Mouse (Mus musculus) embryonic facial prominence, embryonic 11.5 days (tissue): ENCODE measurements around the gene Rap1a. TPM values are rescaled to one million over a fixed set of nuclear protein-coding genes. Genes with fewer than 3 reads are reported as not detected.

ENCODE experiments used
- ATAC-seq: fragments of 200-750 bp; cut with Nextera tagmentation; replicated peaks from 2 replicates; pipeline ENCODE4 v1.8.0; 2017; ENCODE audit warnings: low read depth; ENCODE audit not compliant: insufficient number of reproducible peaks, low FRiP score, low TSS enrichment
- DNase-seq: peaks from one replicate; pipeline ENCODE4 v3.0.0-alpha.2; 2015; ENCODE audit warnings: low spot score
- H3K27ac ChIP-seq: fragments of 300-500 bp; sonication (generic); replicated peaks from 2 replicates; pipeline ENCODE4 v1.5.1; 2014; ENCODE audit warnings: mild to moderate bottlenecking, low read depth, low read length, control low read depth
- H3K27me3 ChIP-seq: fragments of 300-500 bp; sonication (generic); 2 replicates; pipeline ENCODE4 v1.6.1; 2014; ENCODE audit warnings: mild to moderate bottlenecking, low read length, moderate library complexity, mixed read lengths; ENCODE audit not compliant: control insufficient read depth, insufficient read depth
- H3K36me3 ChIP-seq: fragments of 300-500 bp; sonication (generic); replicated peaks from 2 replicates; pipeline ENCODE4 v1.6.1; 2014; ENCODE audit warnings: low read depth, mild to moderate bottlenecking, low read length, moderate library complexity, mixed read lengths; ENCODE audit not compliant: control insufficient read depth, insufficient read depth
- H3K4me1 ChIP-seq: fragments of 300-500 bp; sonication (generic); 2 replicates; pipeline ENCODE4 v1.6.1; 2014; ENCODE audit warnings: low read length, mixed read lengths; ENCODE audit not compliant: control insufficient read depth, insufficient read depth
- H3K4me2 ChIP-seq: fragments of 300-500 bp; sonication (generic); 2 replicates; pipeline ENCODE4 v1.6.1; 2014; ENCODE audit warnings: low read depth, mild to moderate bottlenecking, control low read depth, low read length, moderate library complexity
- H3K4me3 ChIP-seq: fragments of 300-500 bp; sonication (generic); 2 replicates; pipeline ENCODE4 v1.5.1; 2014; ENCODE audit warnings: low read depth, low read length, control low read depth
- H3K9ac ChIP-seq: fragments of 300-500 bp; sonication (generic); replicated peaks from 2 replicates; pipeline ENCODE4 v1.6.1; 2014; ENCODE audit warnings: mild to moderate bottlenecking, control low read depth, low read length
- H3K9me3 ChIP-seq: fragments of 300-500 bp; sonication (generic); replicated peaks from 2 replicates; pipeline ENCODE4 v1.6.1; 2016; ENCODE audit warnings: mild to moderate bottlenecking, low read length, inconsistent platforms, mixed read lengths; ENCODE audit not compliant: control insufficient read depth
- WGBS: fragments of 180-500 bp; shearing (Covaris S2); extraction: QIAGEN DNeasy Blood & Tissue Kit; methylation state at CpG from one replicate; pipeline ENCODE4 v1.1.7; 2014; 5-methylcytosine and 5-hydroxymethylcytosine counted together
- polyA plus RNA-seq: library from polyadenylated mRNA; unstranded; fragments of >200 nt; fragmentation: Nextera tagmentation; extraction: Ambion mirVana; gene quantifications from 2 replicates; pipeline ENCODE4 v1.2.1, GENCODE M21; 2014

The Rap1a gene
- polyA plus RNA-seq, 1 experiment from 2014 or later, result 88.7 TPM

GRCm38 (mm10) chr3:105790338-105790737, 10.8 kb downstream of the Rap1a start:
- no peaks in the 10 kb centered on the region for H3K36me3 ChIP-seq
- 94% methylated on average over 1 of the region's 1 CpGs for WGBS

GRCm38 (mm10) chr3:105789776-105790175, 11.4 kb downstream of the Rap1a start:
- Histone ChIP-seq H3K9ac (no peak overlapping the region), H3K4me1 (no peaks in the 10 kb centered on the region), H3K4me3 (no peak overlapping the region), H3K27ac (no peak overlapping the region), H3K4me2 (no peak overlapping the region), H3K9me3 (no peaks in the 10 kb centered on the region), H3K36me3 (no peaks in the 10 kb centered on the region), H3K27me3 (no peaks in the 10 kb centered on the region)
- DNase-seq, result no peak
- no peak for ATAC-seq
- WGBS, result 75% methylated on average over 1 of the region's 1 CpGs

More at GRCm38 (mm10) chr3:105790338-105790737, 10.8 kb downstream of the Rap1a start:
- Histone ChIP-seq H3K9ac (no peak overlapping the region), H3K4me3 (no peak overlapping the region), H3K4me1 (no peaks in the 10 kb centered on the region), H3K4me2 (no peak overlapping the region), H3K9me3 (no peaks in the 10 kb centered on the region), H3K27ac (no peak overlapping the region), H3K27me3 (no peaks in the 10 kb centered on the region)
- no peak for ATAC-seq
- DNase-seq, result no peak

GRCm38 (mm10) chr3:105787328-105787727, 13.8 kb downstream of the Rap1a start:
- H3K27ac ChIP-seq, result no peak overlapping the region
- H3K4me1 ChIP-seq, result no peaks in the 10 kb centered on the region; the same call in 1 of the 2 replicates
- no peak overlapping the region for H3K4me2 ChIP-seq
- ATAC-seq, result no peak
- no peak overlapping the region for H3K4me3 ChIP-seq
- no peaks in the 10 kb centered on the region for H3K36me3 ChIP-seq
- DNase-seq, result no peak
- no peaks in the 10 kb centered on the region for H3K27me3 ChIP-seq
- H3K9me3 ChIP-seq, result no peaks in the 10 kb centered on the region
- H3K9ac ChIP-seq, result no peak overlapping the region
- WGBS, result 96% methylated on average over 3 of the region's 3 CpGs

GRCm38 (mm10) chr3:105785865-105786264, 15.3 kb downstream of the Rap1a start:
- DNase-seq (no peak), ATAC-seq (no peak)
- no peaks in the 10 kb centered on the region for H3K27me3 ChIP-seq
- H3K4me1 ChIP-seq, result no peaks in the 10 kb centered on the region; the same call in 1 of the 2 replicates
- H3K36me3 ChIP-seq, result no peaks in the 10 kb centered on the region
- H3K4me2 ChIP-seq, result no peak overlapping the region
- H3K9me3 ChIP-seq, result no peaks in the 10 kb centered on the region
- no peak overlapping the region for H3K4me3 ChIP-seq
- H3K27ac ChIP-seq, result no peak overlapping the region
- no peak overlapping the region for H3K9ac ChIP-seq

GRCm38 (mm10) chr3:105783809-105784208, 17.3 kb downstream of the Rap1a start:
- ATAC-seq, result no peak
- Histone ChIP-seq H3K9ac (no peak overlapping the region), H3K4me2 (no peak overlapping the region), H3K27me3 (no peaks in the 10 kb centered on the region), H3K36me3 (no peaks in the 10 kb centered on the region), H3K4me3 (no peak overlapping the region), H3K4me1 (no peaks in the 10 kb centered on the region; the same call in 1 of the 2 replicates), H3K9me3 (no peaks in the 10 kb centered on the region), H3K27ac (no peak overlapping the region)
- no peak for DNase-seq
- WGBS, result 66% methylated on average over 1 of the region's 1 CpGs

- ATAC-seq, result no peak
- H3K36me3 ChIP-seq, result no peaks in the 10 kb centered on the region
- H3K4me1 ChIP-seq, result no peaks in the 10 kb centered on the region; the same call in 1 of the 2 replicates
- H3K9ac ChIP-seq, result no peak overlapping the region
- no peak overlapping the region for H3K27ac ChIP-seq
- 69% methylated on average over 7 of the region's 7 CpGs for WGBS
- no peaks in the 10 kb centered on the region for H3K9me3 ChIP-seq
- H3K4me2 ChIP-seq, result no peak overlapping the region
- no peaks in the 10 kb centered on the region for H3K27me3 ChIP-seq
- no peak overlapping the region for H3K4me3 ChIP-seq
- DNase-seq, result no peak
Observed at GRCm38 (mm10) chr3:105782406-105782805, 18.7 kb downstream of the Rap1a start.

GRCm38 (mm10) chr3:105777997-105778396, 23.1 kb downstream of the Rap1a start:
- no peak overlapping the region for H3K27ac ChIP-seq
- no peak overlapping the region for H3K4me3 ChIP-seq
- 97% methylated on average over 3 of the region's 3 CpGs for WGBS
- no peaks in the 10 kb centered on the region; the same call in 1 of the 2 replicates for H3K4me1 ChIP-seq
- no peak for DNase-seq
- no peak overlapping the region for H3K4me2 ChIP-seq
- no peaks in the 10 kb centered on the region for H3K27me3 ChIP-seq
- H3K9me3 ChIP-seq, result no peaks in the 10 kb centered on the region
- no peak for ATAC-seq
- H3K9ac ChIP-seq, result no peak overlapping the region
- no peaks in the 10 kb centered on the region for H3K36me3 ChIP-seq

- Histone ChIP-seq H3K27ac (no peak overlapping the region), H3K4me1 (no peaks in the 10 kb centered on the region), H3K27me3 (no peaks in the 10 kb centered on the region), H3K4me3 (no peak overlapping the region), H3K36me3 (no peaks in the 10 kb centered on the region), H3K4me2 (no peak overlapping the region), H3K9ac (no peak overlapping the region), H3K9me3 (no peaks in the 10 kb centered on the region)
- ATAC-seq (no peak), DNase-seq (no peak)
Observed at GRCm38 (mm10) chr3:105774496-105774895, 26.6 kb downstream of the Rap1a start.
